Mouse (Mus musculus) midbrain, embryonic 13.5 days (tissue): ENCODE measurements around the gene Zfp383. TPM values are rescaled to one million over a fixed set of nuclear protein-coding genes. Genes with fewer than 3 reads are reported as not detected.
"Not testable (repeated sequence)": the region's sequence is repeated elsewhere in the genome, so short reads cannot be mapped to it uniquely, and the experiment has no call there.

ENCODE experiments used
- ATAC-seq: fragments of 200-750 bp; cut with Nextera tagmentation; 2 replicates; pipeline ENCODE4 v1.8.0; 2017; ENCODE audit warnings: mild to moderate bottlenecking, moderate TSS enrichment, moderate library complexity
- H3K27ac ChIP-seq: fragments of 300-500 bp; sonication (generic); 2 replicates; pipeline ENCODE4 v1.5.1; 2015; ENCODE audit warnings: inconsistent platforms, mild to moderate bottlenecking, moderate library complexity
- H3K27me3 ChIP-seq: fragments of 300-500 bp; sonication (generic); 2 replicates; pipeline ENCODE4 v1.6.1; 2015; ENCODE audit warnings: mild to moderate bottlenecking, inconsistent platforms
- H3K36me3 ChIP-seq: fragments of 300-500 bp; sonication (generic); 2 replicates; pipeline ENCODE4 v1.6.1; 2015; ENCODE audit warnings: mild to moderate bottlenecking, inconsistent platforms
- H3K4me1 ChIP-seq: fragments of 300-500 bp; sonication (generic); replicated peaks from 2 replicates; pipeline ENCODE4 v1.6.1; 2015; ENCODE audit warnings: inconsistent platforms
- H3K4me2 ChIP-seq: fragments of 300-500 bp; sonication (generic); replicated peaks from 2 replicates; pipeline ENCODE4 v1.6.1; 2015; ENCODE audit warnings: moderate library complexity, mild to moderate bottlenecking, inconsistent platforms
- H3K4me3 ChIP-seq: fragments of 300-500 bp; sonication (generic); replicated peaks from 2 replicates; pipeline ENCODE4 v1.5.1; 2015; ENCODE audit warnings: mild to moderate bottlenecking, inconsistent platforms
- H3K9ac ChIP-seq: fragments of 300-500 bp; sonication (generic); replicated peaks from 2 replicates; pipeline ENCODE4 v1.6.1; 2015; ENCODE audit warnings: mild to moderate bottlenecking, inconsistent platforms
- H3K9me3 ChIP-seq: fragments of 300-500 bp; sonication (generic); 2 replicates; pipeline ENCODE4 v1.6.1; 2016; ENCODE audit warnings: mild to moderate bottlenecking, inconsistent platforms
- WGBS: fragments of 180-500 bp; shearing (Covaris S2); methylation state at CpG from one replicate; pipeline ENCODE4 v1.1.7; 2015; 5-methylcytosine and 5-hydroxymethylcytosine counted together
- polyA plus RNA-seq: library from polyadenylated mRNA; unstranded; fragments of >200 nt; fragmentation: Nextera tagmentation; extraction: Ambion mirVana; gene quantifications from 2 replicates; pipeline ENCODE4 v1.2.1, GENCODE M21; 2015

Gene Zfp383
- polyA plus RNA-seq, result 8.7 and 8.9 TPM in 2 replicates

DNA sequence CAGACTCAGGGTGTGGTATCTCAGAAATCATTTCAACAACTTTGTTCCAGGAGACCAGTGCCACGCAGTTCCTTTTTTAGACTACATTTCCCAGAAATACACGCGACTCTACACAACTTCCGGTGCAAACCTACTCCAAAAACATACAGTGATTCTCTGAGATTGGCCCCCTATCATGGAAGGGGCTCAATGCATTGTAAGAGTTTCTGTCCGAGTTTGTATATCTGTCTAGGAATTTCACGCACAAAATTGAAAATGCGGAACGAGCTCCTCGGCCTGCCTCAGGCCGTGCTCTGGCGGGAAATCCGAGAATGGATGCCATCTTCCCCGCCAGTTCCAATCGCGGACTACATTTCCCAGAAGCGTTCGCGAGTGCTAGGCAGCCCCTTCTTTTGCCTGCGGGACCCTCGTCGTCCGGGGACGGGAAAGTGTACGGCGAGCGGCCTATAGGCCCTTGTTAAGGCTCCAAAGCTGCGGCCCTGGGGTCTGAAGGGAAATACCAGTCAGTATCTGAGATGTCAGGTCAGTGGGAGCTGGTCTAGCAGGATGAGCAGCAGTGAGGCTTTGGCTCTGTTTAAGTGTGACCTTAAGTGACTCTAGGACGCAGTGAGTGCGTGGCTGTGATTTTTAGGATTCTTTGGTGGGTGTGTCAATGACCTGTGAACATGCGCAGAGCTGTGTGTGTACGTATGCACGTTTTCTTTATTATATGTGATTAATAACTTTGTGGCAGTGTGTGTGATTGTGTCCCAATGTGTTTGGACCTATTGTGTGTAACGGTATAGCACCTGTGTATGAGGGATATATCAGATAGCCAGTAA is at the start of gene Zfp383:
Gene Zfp383 (plus strand): TSS at position 94 of the 821 bp plus-strand sequence.
- Histone ChIP-seq H3K9ac (peak within 1 kb of the TSS; percentile 71), H3K36me3 (peaks cover 31% of the 10 kb centered on the region), H3K4me2 (peak within 1 kb of the TSS; percentile 71), H3K9me3 (no peaks in the 10 kb centered on the region), H3K4me3 (peak within 1 kb of the TSS; percentile 66), H3K4me1 (peaks cover 31% of the 10 kb centered on the region), H3K27me3 (no peaks in the 10 kb centered on the region), H3K27ac (peak within 1 kb of the TSS; percentile 98)
- ATAC-seq, result peak; percentile 89
- under 1% methylated on average over 33 of the region's 33 CpGs for WGBS

- H3K27ac ChIP-seq, result peak within 1 kb of the TSS; percentile 77
- peaks cover 5% of the 10 kb centered on the region for H3K36me3 ChIP-seq
- 8% methylated on average over 32 of the region's 32 CpGs for WGBS
Observed at GRCm38 (mm10) chr7:29859532-29860517, 48.2 kb upstream of the Zfp383 start, which contains the start of gene Zfp420. Gene Zfp420 (plus strand): TSS chr7:29859979.

GRCm38 (mm10) chr7:29861660-29862059 is 46.4 kb upstream of the Zfp383 start:
- Histone ChIP-seq H3K9me3 (no peaks in the 10 kb centered on the region), H3K9ac (no peak overlapping the region), H3K27me3 (no peaks in the 10 kb centered on the region), H3K4me2 (no peak overlapping the region), H3K4me3 (no peak overlapping the region), H3K27ac (no peak overlapping the region), H3K4me1 (peaks cover 9% of the 10 kb centered on the region), H3K36me3 (peaks cover 5% of the 10 kb centered on the region)
- ATAC-seq, result no peak
- 88% methylated on average over 7 of the region's 7 CpGs for WGBS

More at GRCm38 (mm10) chr7:29859532-29860517, 48.2 kb upstream of the Zfp383 start, which contains the start of gene Zfp420:
- peak within 1 kb of the TSS; percentile 78 for H3K9ac ChIP-seq
- peak within 1 kb of the TSS; percentile 76 for H3K4me2 ChIP-seq
- peak within 1 kb of the TSS; percentile 71 for H3K4me3 ChIP-seq
- peaks cover 9% of the 10 kb centered on the region for H3K4me1 ChIP-seq
- H3K9me3 ChIP-seq, result no peaks in the 10 kb centered on the region
- peak; percentile 99 for ATAC-seq
- no peaks in the 10 kb centered on the region for H3K27me3 ChIP-seq

- H3K27ac ChIP-seq, result no peak overlapping the region
- no peak overlapping the region for H3K4me3 ChIP-seq
- no peaks in the 10 kb centered on the region for H3K27me3 ChIP-seq
- 95% methylated on average over 10 of the region's 10 CpGs for WGBS
- no peak for ATAC-seq
- no peak overlapping the region for H3K9ac ChIP-seq
- H3K4me2 ChIP-seq, result no peak overlapping the region
- H3K4me1 ChIP-seq, result no peaks in the 10 kb centered on the region
- H3K9me3 ChIP-seq, result peaks cover 48% of the 10 kb centered on the region
- peaks cover 59% of the 10 kb centered on the region for H3K36me3 ChIP-seq
Observed at GRCm38 (mm10) chr7:29874256-29874655, 33.8 kb upstream of the Zfp383 start.

GRCm38 (mm10) chr7:29877561-29877960 is 30.5 kb upstream of the Zfp383 start:
- H3K4me1 ChIP-seq, ATAC-seq, H3K4me3 ChIP-seq, H3K27me3 ChIP-seq, H3K4me2 ChIP-seq, H3K9ac ChIP-seq, H3K27ac ChIP-seq: not testable (repeated sequence)
- WGBS, result 93% methylated on average over 9 of the region's 9 CpGs
- Histone ChIP-seq H3K9me3 (peaks cover 33% of the 10 kb centered on the region), H3K36me3 (peaks cover 52% of the 10 kb centered on the region)

- no peak overlapping the region for H3K27ac ChIP-seq
- no peaks in the 10 kb centered on the region for H3K27me3 ChIP-seq
- no peak overlapping the region for H3K4me2 ChIP-seq
- WGBS, result 83% methylated on average over 7 of the region's 7 CpGs
- H3K36me3 ChIP-seq, result peaks cover 35% of the 10 kb centered on the region
- no peak overlapping the region for H3K9ac ChIP-seq
- H3K4me3 ChIP-seq, result no peak overlapping the region
- peaks cover 22% of the 10 kb centered on the region for H3K9me3 ChIP-seq
- ATAC-seq, result no peak
- H3K4me1 ChIP-seq, result no peaks in the 10 kb centered on the region
Observed at GRCm38 (mm10) chr7:29880056-29880455, 28.0 kb upstream of the Zfp383 start.

- Histone ChIP-seq H3K4me1 (no peaks in the 10 kb centered on the region), H3K36me3 (peaks cover 27% of the 10 kb centered on the region), H3K27ac (no peak overlapping the region), H3K4me3 (no peak overlapping the region), H3K9me3 (peaks cover 19% of the 10 kb centered on the region), H3K27me3 (no peaks in the 10 kb centered on the region), H3K9ac (no peak overlapping the region), H3K4me2 (no peak overlapping the region)
- ATAC-seq, result no peak
- 93% methylated on average over 7 of the region's 7 CpGs for WGBS
Observed at GRCm38 (mm10) chr7:29880916-29881315, 27.1 kb upstream of the Zfp383 start.

- H3K9me3 ChIP-seq, result peaks cover 60% of the 10 kb centered on the region
- WGBS, result 97% methylated on average over 7 of the region's 7 CpGs
Observed at GRCm38 (mm10) chr7:29890501-29890900, 17.5 kb upstream of the Zfp383 start.

GRCm38 (mm10) chr7:29892756-29893155 is 15.3 kb upstream of the Zfp383 start:
- Histone ChIP-seq H3K27me3 (no peaks in the 10 kb centered on the region), H3K4me2 (no peak overlapping the region), H3K4me3 (no peak overlapping the region), H3K9ac (no peak overlapping the region), H3K36me3 (peaks cover 85% of the 10 kb centered on the region), H3K27ac (no peak overlapping the region), H3K9me3 (peaks cover 51% of the 10 kb centered on the region), H3K4me1 (no peaks in the 10 kb centered on the region)
- no peak for ATAC-seq
- WGBS, result 98% methylated on average over 4 of the region's 4 CpGs

More at GRCm38 (mm10) chr7:29890501-29890900, 17.5 kb upstream of the Zfp383 start:
- H3K4me3 ChIP-seq, result no peak overlapping the region
- H3K36me3 ChIP-seq, result peaks cover 64% of the 10 kb centered on the region
- no peak overlapping the region for H3K9ac ChIP-seq
- H3K4me2 ChIP-seq, result no peak overlapping the region
- no peak for ATAC-seq
- no peaks in the 10 kb centered on the region for H3K27me3 ChIP-seq
- no peak overlapping the region for H3K27ac ChIP-seq
- no peaks in the 10 kb centered on the region for H3K4me1 ChIP-seq

- Histone ChIP-seq H3K4me3 (no peak overlapping the region), H3K27ac (no peak overlapping the region), H3K9me3 (peaks cover 30% of the 10 kb centered on the region), H3K4me1 (no peaks in the 10 kb centered on the region), H3K4me2 (no peak overlapping the region), H3K36me3 (peaks cover 90% of the 10 kb centered on the region), H3K27me3 (no peaks in the 10 kb centered on the region), H3K9ac (no peak overlapping the region)
- ATAC-seq, result no peak
- WGBS, result 89% methylated on average over 4 of the region's 4 CpGs
Observed at GRCm38 (mm10) chr7:29898351-29898750, 9.7 kb upstream of the Zfp383 start.

- no peak overlapping the region for H3K4me3 ChIP-seq
- ATAC-seq, result no peak
- H3K36me3 ChIP-seq, result peaks cover 41% of the 10 kb centered on the region
- H3K9me3 ChIP-seq, result no peaks in the 10 kb centered on the region
- H3K4me2 ChIP-seq, result no peak overlapping the region
- no peak overlapping the region for H3K9ac ChIP-seq
- H3K4me1 ChIP-seq, result peaks cover 12% of the 10 kb centered on the region
- no peak overlapping the region for H3K27ac ChIP-seq
- WGBS, result 98% methylated on average over 4 of the region's 4 CpGs
- H3K27me3 ChIP-seq, result no peaks in the 10 kb centered on the region
Observed at GRCm38 (mm10) chr7:29904101-29904500, 3.9 kb upstream of the Zfp383 start.
